Mouse (Mus musculus) telencephalon, adult 2 months (tissue): ENCODE results near the gene Tc2n.
"Not testable (repeated sequence)": the region's sequence is repeated elsewhere in the genome, so short reads cannot be mapped to it uniquely, and the experiment has no call there.

Experiments used
- DNase-seq: peaks from one replicate; pipeline ENCODE4 v3.0.0-alpha.2; 2011; ENCODE audit warnings: low read depth, low spot score

Tc2n gene

GRCm38 (mm10) chr12:101718054-101718754 lies at the start of gene Tc2n:
TSS of gene Tc2n (minus strand) at chr12:101718523.
- no peak for DNase-seq

DNA sequence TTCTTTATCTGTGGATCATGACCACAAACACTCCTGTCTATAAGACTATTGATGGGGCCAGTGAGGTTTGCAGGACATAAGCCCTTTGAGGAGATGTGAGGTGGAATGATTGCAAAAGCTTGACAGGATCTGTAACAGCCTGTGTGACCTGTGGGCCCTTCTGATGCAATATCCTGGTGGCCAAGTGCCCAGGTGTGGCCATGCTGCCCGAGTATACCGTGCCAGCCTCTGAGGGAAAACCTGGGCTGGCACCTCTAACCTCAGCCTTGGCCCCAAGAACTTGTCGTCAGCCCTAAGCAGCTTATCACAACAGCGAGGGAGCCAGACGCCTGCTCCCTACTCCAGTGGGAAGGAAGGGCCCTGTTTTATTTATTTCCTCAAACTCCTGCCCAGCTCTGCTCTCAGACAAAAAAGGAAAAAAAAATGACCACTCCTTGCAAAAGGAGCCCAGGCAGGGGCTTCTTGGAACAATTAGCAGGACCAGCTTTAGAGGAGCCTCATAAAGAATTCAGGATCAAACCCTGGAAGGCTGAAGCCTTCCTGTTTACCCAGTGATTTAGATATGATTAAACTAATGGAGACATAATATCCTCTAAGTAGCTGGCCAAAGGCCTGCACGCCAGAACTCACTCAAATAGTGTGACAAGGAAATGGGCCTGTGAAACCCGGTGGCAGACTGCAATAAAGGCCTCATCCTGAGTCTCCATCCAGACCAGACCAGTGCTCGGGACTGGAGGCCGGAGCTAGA lies 49.2 kb upstream of the Tc2n start:
- DNase-seq: no peak

DNA sequence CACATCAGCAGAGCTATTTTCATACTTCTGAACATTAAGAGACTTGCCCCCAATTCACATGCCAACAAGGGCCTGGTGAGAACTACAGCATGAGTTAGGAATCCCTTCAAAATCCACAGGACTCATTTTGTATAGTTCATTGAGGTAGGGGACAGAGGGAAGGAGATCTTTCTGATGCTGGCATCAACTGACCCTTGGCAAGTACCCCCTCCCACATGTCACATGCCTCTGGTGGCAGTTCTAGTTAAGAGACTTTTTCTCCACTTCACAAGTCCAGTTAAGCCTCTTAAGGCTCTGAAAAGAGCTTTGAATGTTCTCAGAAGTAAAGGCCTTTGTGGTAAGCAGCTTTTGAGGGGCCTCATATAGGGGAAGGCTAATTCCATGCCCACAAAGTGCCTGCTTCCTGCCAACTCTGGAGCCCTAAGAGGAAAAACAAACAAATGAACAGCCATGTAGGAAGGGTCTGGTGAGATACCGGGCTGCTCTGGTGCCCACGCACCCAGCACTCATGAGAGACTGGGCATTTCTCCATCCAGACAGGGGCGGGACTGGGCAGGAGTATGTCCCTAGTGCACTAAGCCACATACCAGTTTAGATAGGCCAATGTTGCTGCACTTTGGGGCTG lies 48.0 kb upstream of the Tc2n start:
- no peak for DNase-seq

GRCm38 (mm10) chr12:101764870-101765269 lies 46.5 kb upstream of the Tc2n start:
- no peak for DNase-seq

DNA sequence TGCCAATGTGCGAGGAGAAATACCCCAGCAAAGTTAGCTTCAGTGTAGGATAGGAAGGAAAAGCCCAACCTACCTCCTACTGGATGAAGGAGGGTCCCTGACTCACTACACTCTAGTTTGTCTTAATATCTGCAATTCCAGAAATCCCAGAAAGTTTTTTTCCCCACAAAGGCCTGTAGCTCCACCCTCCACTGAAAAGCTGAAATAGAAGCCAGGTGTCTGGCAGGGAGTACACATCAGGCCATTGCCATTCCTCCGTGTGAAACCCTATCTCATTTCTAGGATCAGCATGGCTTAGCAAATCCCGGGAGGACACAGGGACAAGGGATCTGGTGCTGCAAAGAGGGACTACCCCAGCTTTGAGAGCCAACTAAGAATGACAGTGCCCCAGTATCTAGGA lies 44.7 kb upstream of the Tc2n start:
- no peak for DNase-seq

- no peak for DNase-seq
Measured at GRCm38 (mm10) chr12:101762054-101762453, 43.7 kb upstream of the Tc2n start.

DNA sequence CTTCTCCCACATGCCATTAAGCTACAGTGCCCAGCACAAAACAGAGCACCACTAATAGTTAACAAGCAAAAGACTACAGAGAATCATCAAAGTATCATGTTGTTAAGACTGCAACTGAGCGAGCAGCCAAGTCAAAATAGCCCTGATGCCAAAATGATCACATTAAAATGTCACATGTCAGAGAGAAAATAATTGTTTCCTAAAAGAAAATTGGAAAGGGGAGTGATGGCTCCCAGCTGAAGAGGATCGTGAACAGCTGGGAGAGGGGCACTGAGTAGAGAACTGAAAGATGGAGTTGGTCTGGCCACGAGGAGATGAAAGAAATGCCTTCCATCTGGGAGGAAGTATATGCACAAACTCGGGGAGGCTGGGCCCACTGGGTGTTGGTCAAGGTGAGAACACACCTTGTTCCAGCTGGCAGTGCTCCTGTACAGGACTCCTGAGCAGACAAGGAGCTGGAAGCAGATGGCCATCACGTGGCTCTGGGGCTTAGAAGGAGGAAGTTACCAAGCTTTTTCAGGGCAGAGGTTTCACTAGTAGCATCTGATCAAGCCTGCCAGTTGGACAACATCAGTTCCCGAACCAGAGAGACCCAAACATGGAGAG lies 41.2 kb upstream of the Tc2n start:
- DNase-seq: no peak

- DNase-seq: no peak
Measured at GRCm38 (mm10) chr12:101758698-101759097, 40.4 kb upstream of the Tc2n start.

DNA sequence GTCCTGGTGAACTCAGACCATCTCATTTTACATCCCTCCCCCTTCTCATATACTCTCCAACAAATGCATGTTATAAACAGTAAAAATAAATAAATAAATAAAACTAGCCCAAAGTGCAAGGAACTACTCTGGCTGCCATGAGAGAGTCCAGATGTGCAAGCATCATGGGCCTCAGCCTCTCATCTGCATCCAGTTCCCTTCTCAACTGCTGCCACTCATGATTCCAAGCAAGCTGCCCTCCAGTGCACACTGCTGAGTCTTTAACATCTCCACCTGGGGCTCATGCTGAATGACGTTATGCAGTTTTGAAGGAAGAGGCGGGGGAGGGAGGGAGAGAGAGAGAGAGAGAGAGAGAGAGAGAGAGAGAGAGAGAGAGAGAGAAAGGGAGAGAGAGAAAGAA lies 24.1 kb upstream of the Tc2n start:
- DNase-seq: no peak

DNA sequence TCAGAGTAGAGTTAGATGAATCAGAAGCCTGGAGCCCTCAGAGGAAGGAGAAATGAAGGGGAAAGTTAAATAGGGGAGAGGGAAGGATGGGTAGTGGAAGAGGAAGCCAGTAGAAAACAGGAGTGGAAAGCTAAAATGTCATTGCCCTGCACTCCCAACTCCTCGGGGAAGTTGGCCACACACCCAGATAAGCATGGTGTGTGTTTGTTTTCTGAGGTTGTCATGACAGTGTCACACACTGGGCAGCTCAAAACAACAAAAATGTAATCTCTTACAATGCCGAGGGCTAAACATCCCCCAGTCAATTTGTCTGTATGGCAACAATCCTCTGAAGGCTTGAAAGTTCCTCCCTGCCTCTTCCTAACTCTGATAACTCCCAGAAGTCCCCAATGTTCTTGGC lies 22.2 kb upstream of the Tc2n start:
- no peak for DNase-seq

GRCm38 (mm10) chr12:101740045-101740444 lies 21.7 kb upstream of the Tc2n start:
- DNase-seq: no peak

DNA sequence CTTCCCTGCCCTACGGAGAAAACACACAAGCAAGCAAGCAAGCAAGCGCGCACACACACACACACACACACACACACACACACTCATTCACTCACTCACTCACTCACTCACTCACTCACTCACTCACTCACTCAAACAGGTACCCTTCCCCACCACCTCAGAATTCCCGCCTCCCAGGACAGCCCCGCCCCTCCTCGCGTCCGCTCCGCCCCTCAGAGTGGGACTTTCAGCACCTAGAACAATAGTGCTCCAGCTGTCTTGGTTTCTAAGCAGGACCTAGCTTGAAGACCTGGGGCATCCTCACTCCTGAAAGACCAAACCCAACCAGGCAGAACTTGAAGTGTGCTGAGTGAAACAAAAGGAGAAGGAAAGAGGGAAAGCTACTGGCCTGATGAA lies 430 bp upstream of the Tc2n start:
- DNase-seq: no peak

- DNase-seq: no peak
Measured at GRCm38 (mm10) chr12:101699176-101699575, 19.1 kb downstream of the Tc2n start.

- no peak for DNase-seq
Measured at GRCm38 (mm10) chr12:101696521-101696920, 21.8 kb downstream of the Tc2n start.

- DNase-seq: no peak
Measured at GRCm38 (mm10) chr12:101680538-101680937, 37.8 kb downstream of the Tc2n start.

DNA sequence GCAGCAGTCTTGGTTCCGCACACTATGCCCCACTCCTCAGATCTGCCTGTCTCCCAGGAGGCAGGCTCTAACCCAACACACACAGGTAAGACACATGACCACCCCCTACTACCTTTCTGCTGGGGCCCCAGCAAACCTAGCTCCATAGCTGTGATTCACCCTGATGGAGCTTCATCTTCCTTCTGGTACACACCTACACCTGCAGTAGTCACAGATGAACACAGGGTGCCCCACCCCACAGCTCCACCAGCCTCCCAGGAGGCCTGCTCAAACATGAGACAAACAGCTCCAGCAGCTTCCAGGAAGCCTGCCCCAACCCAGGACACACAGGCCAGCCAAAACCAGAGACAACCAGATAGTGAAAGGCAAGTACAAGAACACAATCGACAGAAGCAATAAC lies 50.8 kb downstream of the Tc2n start:
- DNase-seq: no peak

- DNase-seq: no peak
Measured at GRCm38 (mm10) chr12:101633137-101633536, 85.2 kb downstream of the Tc2n start.

GRCm38 (mm10) chr12:101606622-101607021 lies 111.7 kb downstream of the Tc2n start:
- not testable (repeated sequence) for DNase-seq
